Mouse (Mus musculus): ENCODE measurements at regions not wholly inside any gene's neighbourhood (a gene's known extent, or its start where the extent isn't known, plus 50 kb on each side); places are given as distances from the start of the nearest gene placed in this dataset.
"Not testable (repeated sequence)": the region's sequence is repeated elsewhere in the genome, so short reads cannot be mapped to it uniquely, and the experiment has no call there.

GRCm38 (mm10) chr10:118050152-118050641, 91.4 kb upstream of the Mdm1 start:
- no peak for DNase-seq (ENCODE audit: low spot score)

- no peak for DNase-seq (ENCODE audit: low spot score)
Measured at GRCm38 (mm10) chr10:118052042-118052441, 89.6 kb upstream of the Mdm1 start.

- no peak for DNase-seq (ENCODE audit: low spot score)
Measured at GRCm38 (mm10) chr10:118052477-118052876, 89.1 kb upstream of the Mdm1 start.

GRCm38 (mm10) chr10:118053037-118053436, 88.6 kb upstream of the Mdm1 start:
- DNase-seq (ENCODE audit: low spot score) = no peak

- no peak for DNase-seq (ENCODE audit: low spot score)
Measured at GRCm38 (mm10) chr10:118056789-118057271, 84.8 kb upstream of the Mdm1 start.

GRCm38 (mm10) chr10:118057516-118057915, 84.1 kb upstream of the Mdm1 start:
- DNase-seq (ENCODE audit: low spot score) = no peak

- no peak for DNase-seq (ENCODE audit: low spot score)
Measured at GRCm38 (mm10) chr10:118064816-118065216, 76.8 kb upstream of the Mdm1 start.

GRCm38 (mm10) chr10:118076341-118076740, 65.3 kb upstream of the Mdm1 start:
- not testable (repeated sequence) for DNase-seq (ENCODE audit: low spot score)

- no peak for DNase-seq (ENCODE audit: low spot score)
Measured at GRCm38 (mm10) chr10:118081636-118082166, 59.9 kb upstream of the Mdm1 start.

GRCm38 (mm10) chr10:118083035-118083720, 58.4 kb upstream of the Mdm1 start:
- no peak for DNase-seq (ENCODE audit: low spot score)

GRCm38 (mm10) chr10:118083721-118084075, 57.9 kb upstream of the Mdm1 start:
- no peak for DNase-seq (ENCODE audit: low spot score)

GRCm38 (mm10) chr10:118085046-118085983, 56.3 kb upstream of the Mdm1 start:
- no peak for DNase-seq (ENCODE audit: low spot score)

GRCm38 (mm10) chr10:118087570-118088340, 53.9 kb upstream of the Mdm1 start:
- no peak for DNase-seq (ENCODE audit: low spot score)

GRCm38 (mm10) chr10:118088499-118088898, 53.1 kb upstream of the Mdm1 start:
- DNase-seq (ENCODE audit: low spot score) = no peak

GRCm38 (mm10) chr10:118089879-118090278, 51.7 kb upstream of the Mdm1 start:
- DNase-seq (ENCODE audit: low spot score) = no peak

GRCm38 (mm10) chr10:118091476-118091875, 50.1 kb upstream of the Mdm1 start:
- DNase-seq (ENCODE audit: low spot score) = no peak
